Mouse (Mus musculus) skeletal muscle tissue, adult 2 months (tissue): Measurements from ENCODE around the gene Mobp.
"Not testable (repeated sequence)": the region's sequence is repeated elsewhere in the genome, so short reads cannot be mapped to it uniquely, and the experiment has no call there.

ENCODE experiments used
- DNase-seq: peaks from one replicate; pipeline ENCODE4 v3.0.0-alpha.2; 2012; ENCODE audit warnings: low read depth, low spot score

Mobp gene

DNA sequence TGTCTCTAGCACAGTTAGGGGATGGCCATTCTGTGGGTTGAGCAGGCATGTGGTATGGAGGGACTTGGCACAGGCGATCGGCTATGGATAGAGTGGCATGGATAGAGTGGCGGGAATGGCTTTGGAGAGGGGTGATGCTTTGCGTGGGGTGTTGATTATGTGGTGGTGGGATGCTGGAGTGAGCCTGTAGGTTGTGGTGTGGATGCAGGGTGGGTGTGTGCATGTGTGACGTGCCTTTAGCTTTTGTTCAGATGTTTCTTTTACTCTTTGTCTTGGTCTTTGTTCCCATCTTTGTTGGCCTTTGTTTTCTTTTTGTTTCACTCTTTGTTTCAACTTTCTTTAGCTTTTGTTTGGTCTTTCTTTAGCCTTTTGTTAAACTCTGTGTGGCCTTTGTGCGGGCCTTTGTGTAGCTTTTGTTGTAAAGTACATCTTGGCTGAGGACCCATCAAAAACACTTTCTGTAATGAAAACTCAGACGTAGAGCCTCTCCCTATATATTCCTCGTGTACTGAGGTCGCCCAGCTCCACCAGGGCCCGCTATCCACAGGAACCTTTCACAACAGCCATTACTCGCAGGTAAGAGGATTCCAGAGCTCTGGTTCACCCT is at the start of gene Mobp:
Gene Mobp (plus strand): TSS at position 486 of the 607 bp plus-strand sequence.
- DNase-seq = no peak

DNA sequence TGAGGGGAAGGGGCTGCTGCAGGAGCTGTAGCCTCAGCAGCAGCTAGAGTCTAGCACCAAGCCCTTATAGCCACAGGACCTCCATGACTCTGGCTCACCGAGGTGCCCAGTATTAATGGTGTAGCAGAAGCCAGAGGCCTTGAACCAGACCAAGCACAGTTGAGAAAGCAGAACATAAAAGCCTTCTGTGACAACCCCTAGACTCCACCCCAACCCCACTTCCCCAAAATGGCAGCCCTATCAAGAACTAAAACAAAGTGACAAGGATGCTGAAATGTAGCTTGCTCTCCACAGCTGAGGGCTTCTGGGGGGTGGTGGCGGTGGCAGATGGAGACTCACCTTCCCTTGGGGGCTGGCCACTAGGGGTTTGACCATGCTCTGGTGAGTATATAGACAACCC is 48.3 kb upstream of the Mobp start:
- no peak for DNase-seq

DNA sequence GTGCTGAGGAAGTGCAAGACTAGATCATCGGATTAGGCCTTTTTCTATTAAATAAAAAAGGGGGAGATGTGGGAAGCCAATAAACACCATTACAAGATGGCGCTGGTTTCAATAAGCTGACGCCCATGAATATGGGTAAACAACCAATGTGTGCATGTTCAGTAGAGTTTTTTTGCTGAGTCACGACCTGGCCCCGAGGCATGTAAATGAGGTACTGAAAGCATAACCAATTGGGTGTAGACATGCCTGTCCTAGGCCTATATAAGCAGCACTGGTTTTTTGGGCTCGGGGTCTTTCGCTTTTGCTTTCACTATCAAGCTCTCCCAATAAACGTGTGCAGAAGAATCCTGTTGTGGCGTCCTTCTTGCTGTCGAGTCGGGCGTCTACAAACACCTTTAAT is 40.6 kb upstream of the Mobp start:
- not testable (repeated sequence) for DNase-seq

DNA sequence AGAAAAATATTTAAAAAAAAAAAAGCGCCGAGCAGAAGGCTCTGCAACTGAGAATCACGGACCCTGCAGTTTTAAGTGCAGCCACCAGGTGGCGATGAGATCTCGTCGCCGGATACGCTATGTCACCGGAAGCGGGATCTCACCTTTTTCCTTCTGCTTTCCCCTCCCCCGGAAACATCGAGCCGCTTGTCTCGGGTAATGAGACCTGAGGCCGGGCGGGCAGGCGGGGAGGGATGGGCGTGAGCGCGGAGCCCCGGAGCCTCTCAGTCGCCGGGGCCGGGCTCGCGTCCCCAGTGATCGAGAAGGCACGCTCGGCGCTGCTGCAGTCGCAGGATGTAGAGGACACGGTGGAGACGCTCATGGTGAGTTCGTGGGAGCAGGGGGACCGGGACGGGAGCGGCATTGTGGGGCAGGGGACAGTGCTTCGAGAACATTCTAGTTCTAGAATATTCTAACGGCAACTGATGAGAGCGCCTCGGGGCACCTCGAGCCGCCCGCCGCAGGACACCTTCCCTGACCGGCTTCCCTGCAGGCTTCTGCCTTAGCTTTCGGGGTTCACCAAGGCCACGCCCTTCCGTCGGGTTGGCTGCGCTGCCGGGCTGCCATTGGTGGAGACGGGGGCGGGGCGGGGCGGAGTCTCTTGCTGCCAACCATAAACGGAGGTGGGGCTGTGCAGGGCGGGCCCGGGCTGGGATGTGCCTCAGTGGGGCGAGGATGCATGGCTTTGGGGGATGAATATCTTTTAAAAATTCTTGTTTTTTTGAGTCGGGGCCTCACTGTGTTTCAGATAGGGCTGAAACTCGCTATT is 39.1 kb upstream of the Mobp start, which contains the start of gene Slc25a38:
Gene Slc25a38 (plus strand): TSS at position 164 of the 808 bp plus-strand sequence.
- peak; percentile 90 for DNase-seq

DNA sequence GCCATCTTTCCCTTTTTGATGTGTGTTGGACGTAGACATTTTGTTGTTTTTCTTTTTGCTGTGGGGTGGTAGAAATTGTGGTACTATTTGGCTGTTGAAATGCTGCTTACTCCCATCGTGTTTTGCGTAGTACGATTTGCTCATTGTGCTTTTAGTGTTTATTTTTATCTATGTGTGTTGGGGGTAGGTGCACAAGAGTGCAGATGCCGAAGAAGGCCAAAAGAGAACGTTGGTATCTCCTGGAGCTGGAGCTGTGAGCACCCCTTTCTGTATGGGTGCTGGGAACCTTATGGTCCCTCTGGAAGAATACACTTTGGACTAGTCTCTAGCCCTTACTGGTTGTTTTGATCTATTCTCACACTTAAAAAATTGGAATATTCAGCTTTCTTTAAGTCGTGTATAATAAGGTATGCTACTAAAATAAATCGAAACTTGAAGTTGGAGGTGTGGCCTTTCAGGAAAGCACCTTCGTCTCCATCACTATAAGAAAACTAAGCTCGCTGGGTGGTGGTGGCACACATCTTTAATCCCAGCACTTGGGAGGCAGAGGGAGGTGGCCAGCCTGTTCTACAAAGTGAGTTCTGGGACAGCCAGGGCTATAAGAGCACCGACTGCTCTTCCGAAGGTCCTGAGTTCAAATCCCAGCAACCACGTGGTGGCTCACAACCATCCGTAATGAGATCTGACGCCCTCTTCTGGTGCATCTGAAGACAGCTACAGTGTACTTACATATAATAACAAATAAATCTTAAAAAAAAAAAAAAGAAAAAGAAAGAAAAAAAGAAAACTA is 38.2 kb upstream of the Mobp start:
- DNase-seq = no peak

DNA sequence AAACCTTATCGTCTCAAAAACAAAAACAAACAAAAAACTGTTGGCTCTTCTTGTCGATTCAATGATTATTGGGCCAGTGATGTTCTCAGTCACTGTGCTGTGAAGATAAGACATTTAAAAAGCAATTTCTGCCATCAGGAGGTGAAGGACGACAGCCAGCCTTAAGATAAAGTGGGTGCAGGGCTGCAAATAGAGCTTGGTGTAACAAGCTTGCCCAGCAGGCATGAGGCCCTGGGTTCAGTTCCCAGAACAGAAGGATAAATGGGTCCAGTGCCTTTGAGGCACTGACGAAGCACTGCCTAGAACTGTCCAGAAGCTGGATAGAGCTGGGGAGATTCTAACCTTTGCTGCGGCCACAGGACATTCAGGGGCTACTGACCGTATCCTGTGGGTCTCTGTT is 37.0 kb upstream of the Mobp start:
- no peak for DNase-seq

DNA sequence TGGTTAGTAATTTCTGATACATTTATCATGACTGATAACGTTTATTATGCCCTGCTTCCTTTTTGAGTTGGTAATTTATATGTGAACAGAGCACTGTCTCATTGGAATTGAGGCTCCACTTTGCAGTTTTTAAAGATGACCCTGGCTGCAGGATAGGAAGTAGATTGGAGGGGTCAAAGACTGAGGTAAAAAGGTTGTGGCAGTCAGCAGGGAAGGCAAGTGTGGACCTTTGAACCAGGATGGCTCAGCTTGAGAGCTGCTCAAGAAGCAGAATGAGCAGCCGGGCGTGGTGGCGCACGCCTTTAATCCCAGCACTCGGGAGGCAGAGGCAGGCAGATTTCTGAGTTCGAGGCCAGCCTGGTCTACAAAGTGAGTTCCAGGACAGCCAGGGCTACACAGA is 36.1 kb upstream of the Mobp start:
- no peak for DNase-seq

DNA sequence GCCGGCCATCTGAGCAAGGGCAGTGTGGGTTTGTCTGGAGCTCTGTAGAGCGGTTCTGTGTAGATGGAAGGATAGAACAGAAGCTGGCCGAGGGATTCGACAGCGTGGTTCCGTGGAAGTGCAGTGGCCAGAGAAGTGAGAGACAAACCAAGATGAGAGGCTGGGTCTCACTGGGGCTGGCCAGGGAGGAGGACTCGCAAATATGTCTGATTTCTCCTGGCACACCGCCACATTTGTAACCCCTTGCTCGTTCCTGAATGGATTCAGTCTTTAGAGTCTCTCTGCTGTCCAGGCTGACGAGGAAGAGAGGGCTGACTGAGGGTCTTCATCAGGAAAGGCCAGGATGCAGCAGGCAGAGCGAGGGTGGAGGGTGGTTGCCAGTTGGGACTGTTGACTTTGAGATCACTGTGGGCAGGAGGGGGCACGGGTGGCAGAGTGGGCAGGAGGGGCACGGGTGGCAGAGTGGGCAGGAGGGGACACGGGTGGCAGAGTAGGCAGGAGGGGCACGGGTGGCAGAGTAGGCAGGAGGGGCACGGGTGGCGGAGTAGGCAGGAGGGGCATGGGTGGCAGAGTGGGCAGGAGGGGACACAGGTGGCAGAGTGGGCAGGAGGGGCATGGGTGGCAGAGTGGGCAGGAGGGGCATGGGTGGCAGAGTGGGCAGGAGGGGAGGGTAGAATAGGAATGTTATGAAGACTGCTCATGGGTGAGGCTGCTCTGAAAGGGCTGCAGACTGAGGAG is 35.3 kb upstream of the Mobp start:
- DNase-seq = no peak

DNA sequence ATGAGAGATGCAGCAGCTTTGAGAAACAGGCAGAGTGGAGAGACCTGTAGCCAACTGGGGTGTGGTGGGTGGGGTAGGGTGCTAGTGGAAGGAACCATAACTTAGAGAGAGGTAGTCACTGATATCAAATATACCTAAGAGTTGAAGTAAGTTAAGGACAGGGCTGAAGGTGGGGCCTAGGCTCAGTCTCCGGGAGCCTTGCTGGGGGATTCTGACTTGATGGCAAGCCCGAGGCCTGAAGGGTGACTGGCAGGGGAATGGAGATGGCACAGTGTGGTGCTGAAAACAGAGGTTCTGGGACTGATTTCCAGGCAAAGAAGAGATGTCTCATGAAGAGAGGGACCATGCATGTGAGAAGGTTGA is 34.7 kb upstream of the Mobp start:
- DNase-seq = no peak

DNA sequence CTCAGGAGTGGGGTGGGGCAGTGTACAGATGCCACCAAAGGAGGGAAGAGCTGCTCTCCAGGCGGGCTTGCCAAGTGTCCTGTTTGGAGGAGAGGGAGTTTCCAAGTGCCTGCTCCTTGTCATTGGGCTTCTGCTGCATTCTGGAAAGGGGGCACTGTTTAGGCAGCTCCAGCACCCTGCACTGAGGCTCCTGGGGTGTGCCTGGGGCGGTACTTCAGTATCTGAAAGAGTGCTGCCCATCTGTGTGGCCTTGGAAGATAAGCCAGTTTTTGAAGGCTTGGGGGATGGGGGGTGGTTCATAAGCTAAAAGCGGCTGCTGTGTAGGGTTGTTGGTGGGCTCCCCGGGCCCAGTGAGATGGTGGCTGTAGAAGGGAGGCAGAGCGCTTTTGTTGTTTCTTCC is 33.9 kb upstream of the Mobp start:
- DNase-seq = no peak

DNA sequence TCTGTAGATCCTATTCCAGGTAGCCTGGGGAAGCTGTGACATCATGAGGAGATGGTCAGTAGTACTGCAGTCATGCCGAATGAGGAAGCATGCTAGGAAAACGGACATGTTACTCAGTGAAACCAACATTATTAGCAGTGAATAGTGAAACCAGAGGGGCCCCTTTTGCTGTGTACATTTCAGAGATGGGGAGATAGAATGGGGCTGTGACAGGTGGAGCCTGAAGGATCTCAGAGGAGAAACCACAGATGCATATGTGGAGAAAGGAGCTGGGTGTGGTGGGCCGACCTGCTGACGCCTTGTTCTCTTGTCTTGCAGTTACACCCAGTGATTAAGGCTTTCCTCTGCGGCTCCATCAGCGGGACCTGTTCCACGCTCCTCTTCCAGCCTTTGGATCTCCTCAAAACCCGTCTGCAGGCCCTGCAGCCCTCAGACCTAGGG is 33.3 kb upstream of the Mobp start:
- no peak for DNase-seq

DNA sequence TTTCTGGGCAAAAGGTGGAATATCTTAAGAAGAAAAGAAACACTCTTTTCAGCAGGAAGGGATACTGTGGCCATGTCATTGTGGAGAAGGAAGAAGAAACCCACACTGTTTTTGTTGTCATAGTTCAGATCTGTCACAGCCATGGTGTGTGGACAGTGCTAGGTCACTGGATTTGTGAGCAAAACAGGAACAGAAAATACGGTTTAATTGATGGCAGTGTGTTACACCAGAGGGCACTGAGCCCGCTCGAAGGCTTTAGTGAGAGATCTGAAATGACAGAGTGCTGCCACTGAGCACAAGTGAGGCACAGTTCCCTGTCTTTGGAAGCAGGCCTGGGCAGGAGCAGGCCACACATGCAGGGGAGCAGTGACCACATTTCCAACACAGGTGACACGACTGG is 31.3 kb upstream of the Mobp start:
- DNase-seq = no peak

DNA sequence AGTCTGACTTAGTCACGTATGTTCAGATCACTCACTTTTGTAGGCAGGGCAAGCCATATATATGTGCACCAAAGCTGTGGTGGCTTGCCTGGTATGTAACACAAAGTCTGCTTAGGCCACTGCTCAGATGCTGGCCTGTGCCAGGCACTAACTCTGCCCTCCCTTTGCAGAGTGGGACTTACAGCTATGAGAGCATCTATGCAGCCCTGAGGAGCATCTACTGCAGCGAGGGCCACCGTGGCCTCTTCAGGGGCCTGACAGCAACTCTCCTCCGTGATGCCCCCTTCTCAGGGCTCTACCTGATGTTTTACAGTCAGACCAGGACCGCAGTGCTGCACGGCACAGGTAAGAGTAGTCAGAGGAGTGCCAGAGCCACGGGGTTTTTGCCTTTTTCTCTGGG is 29.0 kb upstream of the Mobp start:
- no peak for DNase-seq

DNA sequence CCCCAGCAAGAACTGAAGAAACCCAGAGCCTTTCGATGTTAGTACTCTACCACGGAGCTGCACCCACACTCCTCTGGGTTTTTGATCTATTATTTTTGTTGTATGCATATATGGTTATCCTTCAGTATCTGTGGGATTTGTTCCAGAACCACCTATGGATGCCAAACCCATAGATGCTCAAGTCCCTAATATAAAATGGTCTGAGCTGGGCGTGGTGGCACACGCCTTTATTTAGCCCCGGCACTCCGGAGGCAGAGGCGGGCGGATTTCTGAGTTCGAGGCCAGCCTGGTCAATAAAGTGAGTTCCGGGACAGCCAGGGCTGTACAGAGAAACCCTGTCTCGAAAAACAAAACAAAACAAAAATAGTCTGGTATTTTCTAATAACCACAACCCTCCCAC is 22.6 kb upstream of the Mobp start:
- no peak for DNase-seq

DNA sequence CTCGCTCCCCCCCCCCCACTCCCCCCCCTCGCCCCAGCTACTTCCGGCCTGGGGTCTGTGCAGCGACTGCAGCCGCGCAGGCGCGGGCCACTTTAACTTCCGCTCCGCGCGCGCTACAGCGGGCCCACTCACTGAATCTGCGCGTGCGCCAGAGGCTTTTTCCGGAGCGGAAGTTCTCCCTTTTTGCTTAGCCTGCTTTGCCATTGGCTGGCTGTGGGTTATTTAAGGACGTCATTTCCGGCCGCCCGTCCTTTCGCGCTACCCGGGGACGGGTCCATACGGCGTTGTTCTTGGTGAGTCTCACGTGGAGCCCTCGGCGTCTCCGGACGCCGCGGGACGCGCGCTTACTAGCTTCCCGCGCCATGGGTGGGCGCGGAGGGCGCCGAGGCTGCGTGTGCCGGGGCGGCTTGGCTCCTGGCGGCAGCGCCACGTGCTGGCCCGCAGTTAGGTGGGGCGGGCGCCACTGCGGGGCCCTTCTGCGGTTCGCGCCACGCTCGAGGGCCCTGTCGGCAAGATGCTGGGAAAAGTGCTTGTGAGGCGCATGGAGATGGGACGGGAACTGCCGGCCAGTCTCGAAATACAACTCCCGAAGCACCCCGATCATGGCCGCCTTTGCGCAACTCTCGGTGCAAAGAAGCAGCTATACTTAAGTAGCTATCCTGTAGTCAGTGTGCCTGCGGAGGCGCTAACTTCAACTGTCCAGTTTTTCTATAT is 21.8 kb upstream of the Mobp start, which contains the start of gene Rpsa:
Gene Rpsa (plus strand): TSS at position 152 of the 714 bp plus-strand sequence.
- DNase-seq = peak; percentile 99

DNA sequence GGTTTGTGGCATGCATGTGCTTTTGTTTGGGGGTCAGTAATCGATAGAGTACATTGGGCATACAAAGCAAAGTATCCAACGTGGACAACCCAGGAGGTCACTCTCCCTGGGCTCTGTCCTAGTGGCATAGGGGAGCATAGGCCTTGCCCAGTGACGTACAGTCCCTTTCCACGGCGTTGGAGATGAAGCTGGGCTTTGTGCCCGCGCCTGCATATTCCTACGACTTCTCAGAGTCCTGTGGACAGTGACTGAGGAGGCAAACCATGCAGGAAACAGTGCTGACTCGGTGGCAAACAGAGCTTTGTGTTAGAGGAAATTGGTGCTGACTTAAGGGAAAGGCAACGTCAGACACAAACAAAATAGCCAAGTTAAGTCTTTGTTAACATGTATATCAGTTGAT is 20.2 kb upstream of the Mobp start:
- DNase-seq = no peak

DNA sequence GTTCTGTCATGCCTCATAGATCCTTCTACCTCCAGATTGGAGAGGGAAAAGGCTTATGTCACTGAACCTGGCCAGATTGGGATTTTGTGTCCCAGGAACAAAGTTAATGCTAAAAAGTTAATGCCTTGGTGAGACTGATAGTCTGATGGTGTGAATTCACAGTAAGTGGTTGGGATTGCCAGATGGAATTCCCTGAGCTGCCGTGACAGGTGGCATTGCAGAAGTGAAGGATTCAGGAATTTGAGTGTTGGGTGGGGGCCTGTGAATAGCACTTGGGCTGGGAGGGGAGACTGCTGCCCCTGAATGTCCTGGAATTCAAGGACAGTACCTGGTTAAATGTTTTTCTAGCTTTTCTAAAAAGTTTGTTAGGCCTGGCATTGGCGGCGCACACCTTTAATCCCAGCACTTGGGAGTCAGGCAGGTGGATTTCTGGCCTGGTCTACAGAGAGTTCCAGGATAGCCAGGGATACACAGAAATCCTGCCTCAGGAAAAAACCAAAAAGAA is 17.7 kb upstream of the Mobp start:
- DNase-seq = no peak

DNA sequence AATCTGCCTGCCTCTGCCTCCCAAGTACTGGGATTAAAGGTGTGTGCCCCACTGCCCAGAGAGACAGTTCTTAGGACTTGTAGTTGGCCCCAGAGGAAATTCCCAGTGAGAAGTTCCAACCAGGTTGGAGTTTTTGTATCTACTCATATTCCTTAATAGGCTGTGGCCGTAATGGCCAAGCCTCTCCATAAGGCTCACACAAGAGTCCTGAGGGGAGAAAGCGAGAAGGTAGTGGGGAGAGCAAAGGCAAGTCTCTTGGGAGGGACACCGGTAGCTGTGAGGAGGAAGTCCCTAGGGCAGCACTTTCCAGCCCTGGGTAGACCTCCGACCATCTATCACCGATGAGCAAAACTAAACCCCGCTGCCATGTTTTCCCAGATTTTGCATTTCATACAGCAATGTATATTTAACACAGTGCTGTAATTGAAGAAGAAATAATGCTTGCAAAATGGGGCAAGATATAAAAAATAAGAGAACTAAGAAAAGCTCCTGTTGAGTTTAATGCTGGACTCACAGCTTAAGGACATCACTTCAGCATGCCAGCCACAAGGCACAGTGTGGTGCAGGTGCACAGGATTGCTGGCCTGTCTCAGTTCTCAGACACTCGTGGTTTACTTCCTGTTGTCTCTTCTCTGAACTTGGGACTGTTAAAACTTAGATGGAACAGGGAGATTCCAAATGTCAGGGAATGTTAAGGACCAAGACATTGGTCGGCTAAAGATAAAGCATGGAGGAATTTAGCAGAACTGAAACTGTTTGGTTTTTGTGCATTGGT is 16.3 kb upstream of the Mobp start:
- DNase-seq = no peak

DNA sequence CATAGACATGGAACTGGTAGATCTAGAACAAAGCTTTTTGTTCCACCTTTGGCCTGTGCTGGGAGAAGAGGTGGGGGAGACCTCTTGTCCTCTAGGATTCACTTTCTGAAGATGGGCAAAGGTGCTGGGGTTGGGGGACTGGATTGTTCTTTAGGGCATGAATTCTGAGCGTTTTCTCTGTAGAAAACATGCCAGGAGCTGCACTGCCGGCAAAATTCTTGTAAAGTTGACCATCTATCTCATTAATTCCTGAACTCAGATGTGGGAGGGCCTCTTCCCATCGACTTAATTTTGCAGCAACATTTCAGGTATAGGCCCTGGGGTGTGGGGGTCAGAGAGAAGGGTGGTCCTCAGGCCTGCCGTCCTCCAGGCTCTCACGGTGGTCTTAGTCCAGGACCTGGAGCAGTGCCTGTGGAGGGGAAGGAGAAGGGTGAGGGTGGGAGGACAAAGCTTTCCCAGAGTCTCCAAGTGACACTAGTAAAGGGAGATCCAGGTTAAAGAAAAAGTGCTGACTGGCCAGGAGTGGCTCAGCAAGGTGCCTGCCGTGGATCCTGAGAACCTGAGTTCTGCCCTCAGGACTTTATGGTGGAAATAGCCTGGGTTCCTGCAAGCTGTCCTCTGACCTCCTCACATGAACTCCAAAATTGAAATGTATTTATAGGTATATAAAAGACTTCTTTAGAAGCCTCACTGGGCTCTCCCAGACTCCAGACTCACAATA is 15.6 kb upstream of the Mobp start:
- DNase-seq = no peak
